Mouse (Mus musculus): ENCODE results near the gene Serpinf1. TPM values are rescaled to one million over a fixed set of nuclear protein-coding genes. Genes with fewer than 3 reads are reported as not detected.
"Not testable (repeated sequence)": the region's sequence is repeated elsewhere in the genome, so short reads cannot be mapped to it uniquely, and the experiment has no call there.

Gene Serpinf1
- total RNA-seq, 2 experiments from 2014 or later = 45.8 to 111 TPM

- DNase-seq (ENCODE audit: low spot score in 2 of 2) = no peak
Observed at GRCm38 (mm10) chr11:75424459-75424858, 2.0 kb upstream of the Serpinf1 start.

- DNase-seq (ENCODE audit: low spot score in 2 of 2) = no peak
Observed at GRCm38 (mm10) chr11:75424033-75424432, 1.5 kb upstream of the Serpinf1 start.

DNA sequence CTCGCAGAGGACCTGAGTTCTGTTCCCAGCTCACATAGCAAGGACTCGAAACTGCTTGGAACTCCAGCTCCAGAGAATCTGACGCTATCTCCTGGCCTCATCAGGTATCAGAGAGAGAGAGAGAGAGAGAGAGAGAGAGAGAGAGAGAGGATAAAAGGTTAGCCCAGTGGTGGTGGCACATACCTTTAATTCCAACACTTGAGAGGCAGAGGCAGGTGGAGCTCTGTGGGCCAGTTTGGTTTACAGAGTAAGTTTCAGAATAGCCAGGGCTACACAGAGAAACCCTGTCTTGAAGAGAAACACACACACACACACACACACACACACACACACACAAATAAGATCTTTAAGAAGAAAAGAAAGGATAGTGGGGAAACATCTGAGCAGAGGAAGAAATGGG is 590 bp upstream of the Serpinf1 start:
- no peak for DNase-seq (ENCODE audit: low spot score in 2 of 2)

DNA sequence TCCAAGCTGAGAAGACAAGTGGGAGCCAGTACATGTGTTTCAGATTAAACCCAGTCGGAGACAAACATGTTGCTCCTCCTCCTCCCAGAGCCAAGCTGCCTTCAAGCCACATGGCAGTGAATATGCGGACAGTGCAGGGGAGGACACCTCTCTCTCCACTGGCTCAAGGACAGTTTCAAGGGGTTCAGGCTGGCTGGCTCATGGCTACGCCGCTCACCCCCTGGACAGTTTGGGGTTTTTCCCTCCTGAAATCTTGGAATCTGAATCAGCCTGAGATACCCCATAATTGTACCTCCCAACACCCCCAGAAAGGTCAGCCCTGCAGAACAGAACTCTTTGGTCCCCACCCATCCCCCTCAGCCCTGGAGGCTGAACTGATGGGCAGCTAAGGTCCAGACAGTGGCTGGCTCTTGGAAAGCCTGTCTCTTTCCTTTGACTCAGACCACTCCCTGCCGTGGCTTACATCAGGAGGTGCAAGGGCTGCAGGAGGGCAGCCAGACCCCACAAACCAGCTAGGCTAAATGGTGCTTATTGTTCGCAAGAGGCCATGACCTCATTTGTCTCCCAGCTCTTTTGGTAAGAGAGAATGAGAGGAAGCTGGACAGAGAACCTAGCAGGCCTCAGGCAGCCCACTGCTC is 1.0 kb downstream of the Serpinf1 start:
- no peak for DNase-seq (ENCODE audit: low spot score in 2 of 2)

DNA sequence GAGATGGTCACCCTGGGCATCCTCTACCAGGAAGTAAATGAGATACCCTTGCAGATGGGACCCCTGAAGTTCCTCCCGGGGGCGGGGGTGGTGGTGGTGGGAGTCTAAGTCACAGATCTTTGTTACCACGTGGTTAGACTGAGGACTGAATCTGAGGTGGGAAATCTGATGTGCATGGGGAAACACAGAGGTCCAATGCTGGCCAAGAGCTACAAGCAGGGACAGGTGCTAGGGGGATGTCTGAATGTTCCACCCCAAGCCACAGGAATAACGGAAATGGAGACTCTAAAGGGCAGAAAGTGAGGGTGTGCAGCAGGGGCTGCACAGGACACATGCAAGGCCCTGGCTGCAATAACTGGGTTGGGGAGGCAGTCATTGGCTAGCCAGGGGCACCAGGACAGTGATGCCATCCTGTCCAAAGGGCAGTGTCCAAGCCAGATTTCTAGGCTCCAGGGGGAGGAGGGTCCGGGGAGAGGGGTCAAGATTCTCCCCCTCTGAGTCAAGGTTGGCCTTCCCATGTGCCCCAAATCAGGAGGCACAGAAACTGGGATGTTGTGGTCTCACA is 1.6 kb downstream of the Serpinf1 start:
- no peak for DNase-seq (ENCODE audit: low spot score in 2 of 2)

GRCm38 (mm10) chr11:75420037-75420436 is 2.5 kb downstream of the Serpinf1 start:
- no peak for DNase-seq (ENCODE audit: low spot score in 2 of 2)

DNA sequence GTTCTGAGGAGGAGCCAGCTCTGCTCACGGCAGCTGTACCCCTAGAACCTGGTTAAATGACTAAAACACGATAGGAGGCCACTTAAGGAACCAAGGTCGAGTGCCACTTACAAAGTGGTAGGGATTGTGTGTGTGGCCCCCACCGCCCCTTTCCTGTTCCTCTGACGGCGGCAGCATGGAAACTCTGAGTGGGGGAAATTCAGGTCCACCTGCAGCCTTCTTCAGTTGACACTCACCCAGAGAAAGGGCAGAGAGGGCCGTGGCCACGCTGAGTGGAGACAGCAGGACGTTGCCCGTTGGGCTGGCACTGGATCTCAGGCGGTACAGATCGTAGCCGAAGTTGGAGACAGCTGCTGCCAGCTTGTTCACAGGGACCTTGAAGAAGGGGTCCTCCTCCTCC is 6.5 kb downstream of the Serpinf1 start:
- DNase-seq (ENCODE audit: low spot score in 2 of 2) = no peak

GRCm38 (mm10) chr11:75415096-75415495 is 7.4 kb downstream of the Serpinf1 start:
- DNase-seq (ENCODE audit: low spot score in 2 of 2) = no peak

DNA sequence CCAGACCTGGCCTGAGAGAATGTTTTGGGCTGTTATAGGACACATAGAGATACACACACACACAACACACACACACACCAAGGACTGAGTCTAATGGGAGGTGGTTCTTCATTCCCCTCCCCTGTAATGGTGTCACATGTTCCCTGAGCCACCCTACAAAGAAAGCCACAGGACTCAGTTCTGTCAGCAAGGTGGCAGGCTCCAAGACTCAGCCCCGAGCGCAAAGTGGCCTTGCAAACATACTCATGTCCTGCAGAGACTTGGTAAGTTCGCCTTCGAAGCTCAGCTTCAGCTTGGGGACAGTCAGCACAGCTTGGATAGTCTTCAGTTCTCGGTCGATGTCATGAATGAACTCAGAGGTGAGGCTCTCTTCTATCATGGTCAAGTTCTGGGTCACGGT is 11.9 kb downstream of the Serpinf1 start:
- no peak for DNase-seq (ENCODE audit: low spot score in 2 of 2)

DNA sequence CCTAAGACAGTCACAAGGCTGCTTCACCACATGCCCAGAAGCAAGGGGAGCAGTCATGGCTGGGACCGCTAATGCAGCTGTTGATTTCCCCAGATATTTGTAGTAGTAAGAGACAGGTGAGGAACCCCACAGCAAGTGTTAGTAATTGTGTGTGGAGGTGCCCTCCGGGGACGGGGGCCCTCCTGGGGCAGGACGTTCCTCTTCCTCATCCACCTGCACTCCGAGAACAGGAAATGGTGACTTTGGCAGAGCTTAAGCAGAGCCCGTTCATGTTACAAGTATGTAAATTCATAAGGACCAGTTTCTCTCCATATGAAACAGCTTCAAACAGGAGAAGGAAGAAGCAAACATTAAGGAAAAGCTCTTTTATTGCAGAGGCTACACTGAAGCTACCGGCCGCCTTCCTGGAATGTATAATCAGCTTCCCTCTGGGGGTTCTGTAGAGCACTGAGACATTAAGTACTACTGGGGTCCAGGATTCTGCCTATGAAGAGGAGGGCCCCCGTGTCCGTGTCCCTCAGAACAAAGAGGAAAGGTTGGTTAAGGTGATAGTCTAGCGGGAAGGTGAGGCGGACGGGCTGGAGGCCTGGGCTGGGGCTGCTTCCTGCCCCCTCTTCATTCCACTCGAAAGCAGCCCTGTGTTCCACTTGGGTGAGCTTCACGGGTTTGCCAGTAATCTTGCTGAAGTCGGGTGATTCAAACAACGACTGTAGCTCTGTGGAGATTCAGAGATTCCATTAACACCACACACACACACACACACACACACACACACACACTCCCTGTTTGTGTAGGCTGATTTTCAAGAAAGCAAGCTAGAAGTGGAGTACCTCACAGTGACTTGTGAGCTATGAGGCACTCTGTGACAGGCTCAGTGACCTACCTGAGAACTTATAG is 12.6 kb downstream of the Serpinf1 start:
- DNase-seq (ENCODE audit: low spot score in 2 of 2) = no peak

DNA sequence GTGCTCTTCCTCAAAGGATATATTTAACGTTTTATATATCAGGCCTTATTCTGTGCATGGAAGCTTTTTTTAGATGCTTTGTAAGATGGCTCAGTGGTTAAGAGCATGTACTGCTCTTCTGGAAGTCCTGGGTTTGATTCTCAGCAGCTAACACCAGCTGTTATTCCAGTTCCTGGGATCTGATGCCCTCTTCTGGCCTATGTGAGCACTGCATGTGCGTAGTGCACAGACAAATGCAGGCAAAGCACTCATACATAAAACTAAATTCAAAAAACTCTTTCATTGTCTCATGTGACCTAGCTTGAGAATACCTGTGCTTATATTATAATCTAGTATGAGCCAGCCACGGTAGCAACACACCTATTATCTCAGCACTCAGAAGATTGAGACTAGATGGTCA is 15.6 kb downstream of the Serpinf1 start:
- no peak for DNase-seq (ENCODE audit: low spot score in 2 of 2)

- DNase-seq (ENCODE audit: low spot score in 2 of 2) = no peak
Observed at GRCm38 (mm10) chr11:75406104-75406503, 16.4 kb downstream of the Serpinf1 start.

- DNase-seq (ENCODE audit: low spot score in 2 of 2) = no peak
Observed at GRCm38 (mm10) chr11:75404801-75405200, 17.7 kb downstream of the Serpinf1 start.

GRCm38 (mm10) chr11:75403301-75404052 is 19.0 kb downstream of the Serpinf1 start:
- DNase-seq (ENCODE audit: low spot score in 2 of 2) = no peak

DNA sequence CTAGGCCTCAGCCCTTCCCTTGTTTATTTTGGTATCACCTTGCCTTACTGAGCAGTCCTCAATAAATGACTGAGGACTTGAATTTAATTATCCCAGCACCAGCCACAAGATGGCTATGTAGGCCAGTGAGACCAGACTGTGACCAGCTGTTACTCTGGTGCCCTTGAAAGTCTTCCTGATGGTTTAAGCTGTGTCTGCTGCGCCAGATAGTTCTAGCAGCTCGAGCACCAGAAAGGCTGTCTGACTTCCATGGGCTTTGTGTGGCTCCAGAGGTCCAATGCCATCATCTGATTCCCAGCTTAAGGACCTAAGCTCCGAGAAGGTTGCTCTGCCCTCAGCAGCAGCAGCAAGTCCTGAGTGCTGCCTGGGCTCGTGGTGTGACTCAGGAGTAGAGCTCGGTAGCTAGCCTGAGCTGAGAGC is 20.2 kb downstream of the Serpinf1 start:
- no peak for DNase-seq (ENCODE audit: low spot score in 2 of 2)

GRCm38 (mm10) chr11:75400099-75400498 is 22.4 kb downstream of the Serpinf1 start:
- no peak for DNase-seq (ENCODE audit: low spot score in 2 of 2)

- no peak for DNase-seq (ENCODE audit: low spot score in 2 of 2)
Observed at GRCm38 (mm10) chr11:75399411-75399841, 23.1 kb downstream of the Serpinf1 start.

GRCm38 (mm10) chr11:75397452-75397851 is 25.0 kb downstream of the Serpinf1 start:
- no peak for DNase-seq (ENCODE audit: low spot score in 2 of 2)

DNA sequence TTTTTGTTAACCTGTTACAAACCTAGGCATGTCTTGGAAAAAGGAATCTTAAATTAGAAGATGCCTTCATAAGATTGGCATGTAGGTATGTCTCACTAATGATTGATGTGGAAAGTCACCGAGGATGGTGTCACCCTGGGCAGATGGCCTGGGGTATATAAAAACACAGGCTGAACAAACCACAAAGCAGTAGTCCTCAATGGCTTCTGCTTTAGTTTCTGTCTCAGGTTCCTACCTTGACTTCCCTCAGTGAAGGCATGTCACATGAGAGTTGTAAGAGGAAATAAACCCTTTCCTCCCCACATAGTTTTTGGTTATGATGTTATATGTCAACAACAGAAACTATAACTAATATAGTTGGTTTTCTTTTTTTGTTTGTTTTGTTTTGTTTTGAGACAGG is 26.9 kb downstream of the Serpinf1 start:
- no peak for DNase-seq (ENCODE audit: low spot score in 2 of 2)

GRCm38 (mm10) chr11:75383529-75383928 is 39.0 kb downstream of the Serpinf1 start:
- not testable (repeated sequence) for DNase-seq (ENCODE audit: low spot score in 2 of 2)

- DNase-seq (ENCODE audit: low spot score in 2 of 2) = not testable (repeated sequence)
Observed at GRCm38 (mm10) chr11:75378786-75379185, 43.7 kb downstream of the Serpinf1 start.
